Comparison of ENCODE assay signal across 11 mouse cellular contexts in genomic region chr3:52840160-52840953, GRCm38 (mm10).
DNase-seq lines count a peak whose midpoint lies in the region; ATAC-seq lines count a peak whose summit lies in the region.
"Had no signal": no experiment of that assay in that cellular context is flagged by ENCODE, and none has a peak within 500 bp of the region (broad histone marks: within the 10 kb centered on the region; RNA-seq: fewer than 3 reads in every experiment).

No protein-coding gene starts in this region.

- H3K27ac ChIP-seq in embryonic facial prominence, embryonic 10.5 days (replicated peaks) = peak overlapping the region; percentile 44; the same call in 1 of the 2 replicates
- no peak overlapping the region for H3K27ac ChIP-seq in neural tube, embryonic 15.5 days (replicated peaks)
- H3K27ac ChIP-seq in hindbrain, embryonic 14.5 days = no peak overlapping the region
- H3K27ac ChIP-seq: embryonic facial prominence, embryonic 15.5 days had no signal

- ATAC-seq in neural tube, embryonic 15.5 days (ENCODE audit: low FRiP score) = no peak
- ATAC-seq in hindbrain, embryonic 14.5 days (ENCODE audit: low FRiP score) = no peak

- DNase-seq in lung, postnatal 25 days (ENCODE audit: low spot score) = peak; percentile 42
- no peak for DNase-seq in lung, postnatal 14 days
- no peak for DNase-seq in embryonic facial prominence, embryonic 10.5 days (ENCODE audit: low spot score)
- DNase-seq in kidney, postnatal 36 days = peak; percentile 35 to 58
- DNase-seq in thymus, postnatal 36 days = peak; percentile 51 to 64
- DNase-seq in hindbrain, embryonic 14.5 days (ENCODE audit: low spot score) = no peak
- DNase-seq: cerebellum, postnatal 10 days; lung, embryonic 14.5 days; right cerebral cortex, adult 18-20 months had no signal

- no peaks in the 10 kb centered on the region for H3K9me3 ChIP-seq in embryonic facial prominence, embryonic 10.5 days
- H3K9me3 ChIP-seq in neural tube, embryonic 15.5 days (replicated peaks) = no peaks in the 10 kb centered on the region
- no peaks in the 10 kb centered on the region for H3K9me3 ChIP-seq in hindbrain, embryonic 14.5 days (ENCODE audit: control insufficient read depth, low read length)
- H3K9me3 ChIP-seq: embryonic facial prominence, embryonic 15.5 days had no signal

- 0 out of 2 replicates have a peak, but pooled peaks cover 11% of the 10 kb centered on the region for H3K27me3 ChIP-seq in embryonic facial prominence, embryonic 10.5 days (replicated peaks; ENCODE audit: low read depth, poor library complexity, severe bottlenecking)
- H3K27me3 ChIP-seq in neural tube, embryonic 15.5 days (replicated peaks) = 0 out of 2 replicates have a peak, but pooled peaks cover 7% of the 10 kb centered on the region
- no peaks in the 10 kb centered on the region for H3K27me3 ChIP-seq in hindbrain, embryonic 14.5 days (ENCODE audit: control insufficient read depth, insufficient read depth, low read length)

- H3K4me2 ChIP-seq in neural tube, embryonic 15.5 days = no peak overlapping the region
- H3K4me2 ChIP-seq in hindbrain, embryonic 14.5 days (replicated peaks) = no peak overlapping the region
- H3K4me2 ChIP-seq: embryonic facial prominence, embryonic 15.5 days; lung, embryonic 14.5 days had no signal

- H3K36me3 ChIP-seq in embryonic facial prominence, embryonic 10.5 days (replicated peaks) = no peaks in the 10 kb centered on the region
- H3K36me3 ChIP-seq in neural tube, embryonic 15.5 days = no peaks in the 10 kb centered on the region
- H3K36me3 ChIP-seq in hindbrain, embryonic 14.5 days (replicated peaks; ENCODE audit: control insufficient read depth, insufficient read depth) = no peaks in the 10 kb centered on the region
- H3K36me3 ChIP-seq: embryonic facial prominence, embryonic 15.5 days had no signal

- 52% methylated on average over 12 of the region's 12 CpGs for WGBS in embryonic facial prominence, embryonic 10.5 days
- WGBS in neural tube, embryonic 15.5 days = 74% methylated on average over 12 of the region's 12 CpGs
- 72% methylated on average over 12 of the region's 12 CpGs for WGBS in hindbrain, embryonic 14.5 days

- no peak overlapping the region for H3K4me3 ChIP-seq in embryonic facial prominence, embryonic 10.5 days
- H3K4me3 ChIP-seq in neural tube, embryonic 15.5 days (replicated peaks) = no peak overlapping the region
- H3K4me3 ChIP-seq in hindbrain, embryonic 14.5 days (replicated peaks; ENCODE audit: low read length) = no peak overlapping the region
- H3K4me3 ChIP-seq: embryonic facial prominence, embryonic 15.5 days had no signal

- H3K4me1 ChIP-seq in embryonic facial prominence, embryonic 10.5 days = peaks cover 35% of the 10 kb centered on the region
- H3K4me1 ChIP-seq in neural tube, embryonic 15.5 days = no peaks in the 10 kb centered on the region
- H3K4me1 ChIP-seq in hindbrain, embryonic 14.5 days (replicated peaks; ENCODE audit: control insufficient read depth, insufficient read depth, low read length) = 0 out of 2 replicates have a peak, but pooled peaks cover 7% of the 10 kb centered on the region

- no peak overlapping the region for H3K9ac ChIP-seq in neural tube, embryonic 15.5 days (replicated peaks)
- H3K9ac ChIP-seq in hindbrain, embryonic 14.5 days = no peak overlapping the region
- H3K9ac ChIP-seq: embryonic facial prominence, embryonic 15.5 days; lung, embryonic 14.5 days had no signal

Comparison
In these comparisons a context has a peak if more than half of its experiments do, and no peak if none do; other contexts are left out.
1. DNase-seq: peak in lung, postnatal 25 days (single experiment), kidney, postnatal 36 days (2 of 2) and thymus, postnatal 36 days (2 of 2); none in lung, postnatal 14 days (single experiment), embryonic facial prominence, embryonic 10.5 days (single experiment) and hindbrain, embryonic 14.5 days (single experiment).